Mouse (Mus musculus) myocyte (in vitro differentiated cells): Measurements from ENCODE around the gene Cabp7.

Source experiments
- POLR2A ChIP-seq: IDR thresholded peaks from one replicate; pipeline ENCODE4 v1.6.1; 2011; ENCODE audit warnings: low read depth, mild to moderate bottlenecking, control low read depth, moderate library complexity; ENCODE audit not compliant: insufficient read length
- USF1 ChIP-seq: IDR thresholded peaks from one replicate; pipeline ENCODE4 v1.6.1; 2011; ENCODE audit warnings: low read depth, mild to moderate bottlenecking, control low read depth, moderate library complexity

GRCm38 (mm10) chr11:4757789-4758158 lies 11.2 kb upstream of the Cabp7 start:
- TF ChIP-seq USF1, result no peak
- TF ChIP-seq POLR2A, result no peak
